Mouse (Mus musculus) hematopoietic stem cell, adult 5-6 weeks (primary cell): ENCODE measurements around the gene Dhtkd1. TPM values are rescaled to one million over a fixed set of nuclear protein-coding genes. Genes with fewer than 3 reads are reported as not detected.

ENCODE experiments used
- ATAC-seq, 2 experiments: fragments of 125-278 bp in 1 of 2; replicated peaks in 1 of 2; 2 replicates each; pipeline ENCODE4 v1.8.0; 2016 to 2017; ENCODE audit warnings: inconsistent platforms in 2 of 2, mild to moderate bottlenecking in 2 of 2, moderate number of reproducible peaks in 2 of 2, low read depth in 1 of 2, moderate TSS enrichment in 1 of 2; ENCODE audit not compliant: low FRiP score in 2 of 2, poor library complexity in 2 of 2, severe bottlenecking in 2 of 2, insufficient read depth in 1 of 2, low TSS enrichment in 1 of 2
- total RNA-seq: library from RNA; stranded (forward); fragments of 172-1452, 232-1000 nt; gene quantifications from 2 replicates; pipeline ENCODE4 v1.2.3, GENCODE M21; 2017

Gene Dhtkd1
- total RNA-seq, 1 experiment from 2014 or later: 0.89 TPM

GRCm38 (mm10) chr2:5939319-5939718 is 3.3 kb downstream of the Dhtkd1 start:
- ATAC-seq: no peak

GRCm38 (mm10) chr2:5936550-5936949 is 6.0 kb downstream of the Dhtkd1 start:
- no peak for ATAC-seq

DNA sequence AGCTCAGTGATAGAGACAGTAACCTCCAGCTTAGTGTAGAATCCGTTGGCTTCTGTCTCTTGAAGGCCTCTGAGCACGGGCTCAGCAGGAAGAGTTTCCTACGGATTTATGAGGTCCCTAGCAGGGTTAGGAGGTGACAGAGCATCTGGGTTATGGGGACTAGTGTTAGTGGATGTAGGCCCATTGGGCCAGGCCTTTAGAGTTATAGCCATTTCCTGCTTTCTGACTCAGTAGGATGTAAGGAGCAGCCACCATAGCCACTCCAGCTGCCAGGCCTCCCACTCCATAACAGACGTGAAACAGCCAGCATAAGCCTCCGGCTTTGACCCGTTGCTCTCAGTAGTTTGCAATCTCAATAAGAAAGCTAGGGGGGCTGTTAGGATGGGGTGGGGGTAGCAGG is 6.5 kb downstream of the Dhtkd1 start:
- ATAC-seq: no peak

GRCm38 (mm10) chr2:5934936-5935335 is 7.7 kb downstream of the Dhtkd1 start:
- ATAC-seq: no peak

GRCm38 (mm10) chr2:5931938-5932337 is 10.7 kb downstream of the Dhtkd1 start:
- no peak for ATAC-seq

- peak; percentile 72 to 82 for ATAC-seq
Observed at GRCm38 (mm10) chr2:5930291-5931054, 12.1 kb downstream of the Dhtkd1 start.

- no peak for ATAC-seq
Observed at GRCm38 (mm10) chr2:5929793-5930192, 12.8 kb downstream of the Dhtkd1 start.

DNA sequence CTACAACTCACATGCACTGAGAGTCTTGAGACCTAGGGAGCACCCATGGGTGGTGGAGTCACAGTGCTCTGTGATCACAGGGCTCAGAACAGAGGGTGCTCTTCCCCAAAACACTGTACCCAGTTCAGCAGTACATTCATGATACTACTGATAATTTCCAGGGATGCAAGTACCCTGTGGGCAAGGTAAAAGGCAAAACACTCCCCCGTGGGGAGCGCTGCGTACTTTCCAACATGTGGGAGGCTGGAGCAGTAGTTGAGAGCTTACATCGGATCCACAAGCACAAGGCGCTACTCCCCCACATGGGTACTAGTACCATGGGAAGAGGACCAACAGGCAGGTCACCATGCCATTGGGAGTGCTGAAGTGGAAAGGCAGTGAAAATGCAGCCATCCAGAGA is 15.1 kb downstream of the Dhtkd1 start:
- ATAC-seq: no peak

GRCm38 (mm10) chr2:5923786-5924185 is 18.8 kb downstream of the Dhtkd1 start:
- no peak for ATAC-seq

GRCm38 (mm10) chr2:5922823-5923222 is 19.8 kb downstream of the Dhtkd1 start:
- peak; percentile 74 to 83 for ATAC-seq

- no peak for ATAC-seq
Observed at GRCm38 (mm10) chr2:5911282-5911965, 31.2 kb downstream of the Dhtkd1 start.

DNA sequence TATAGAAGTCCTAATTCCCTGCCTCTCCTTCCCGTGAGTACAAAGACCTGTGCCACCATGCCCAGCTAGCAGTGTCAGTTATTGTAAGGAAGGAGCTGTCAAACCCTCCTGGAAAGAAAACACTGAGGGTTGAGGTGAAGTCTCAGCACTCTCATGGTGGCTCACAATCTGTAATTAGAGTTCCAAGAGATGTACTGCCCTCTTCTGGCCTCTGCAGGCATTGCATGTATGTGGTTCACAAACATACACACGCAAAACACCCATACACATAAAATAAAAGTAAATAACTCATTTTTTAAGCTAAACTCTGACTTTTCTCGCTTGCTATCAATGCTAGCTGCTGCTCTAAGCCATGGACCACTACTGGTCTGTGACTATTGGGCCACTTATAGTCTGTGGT is 36.0 kb downstream of the Dhtkd1 start:
- peak in 1 of 2 experiments; percentile 66; a peak in 1 of 4 replicates for ATAC-seq

- ATAC-seq: no peak
Observed at GRCm38 (mm10) chr2:5906092-5906491, 36.5 kb downstream of the Dhtkd1 start.

- peak in 1 of 2 experiments; percentile 57; a peak in 1 of 4 replicates for ATAC-seq
Observed at GRCm38 (mm10) chr2:5900145-5900544, 42.4 kb downstream of the Dhtkd1 start.

DNA sequence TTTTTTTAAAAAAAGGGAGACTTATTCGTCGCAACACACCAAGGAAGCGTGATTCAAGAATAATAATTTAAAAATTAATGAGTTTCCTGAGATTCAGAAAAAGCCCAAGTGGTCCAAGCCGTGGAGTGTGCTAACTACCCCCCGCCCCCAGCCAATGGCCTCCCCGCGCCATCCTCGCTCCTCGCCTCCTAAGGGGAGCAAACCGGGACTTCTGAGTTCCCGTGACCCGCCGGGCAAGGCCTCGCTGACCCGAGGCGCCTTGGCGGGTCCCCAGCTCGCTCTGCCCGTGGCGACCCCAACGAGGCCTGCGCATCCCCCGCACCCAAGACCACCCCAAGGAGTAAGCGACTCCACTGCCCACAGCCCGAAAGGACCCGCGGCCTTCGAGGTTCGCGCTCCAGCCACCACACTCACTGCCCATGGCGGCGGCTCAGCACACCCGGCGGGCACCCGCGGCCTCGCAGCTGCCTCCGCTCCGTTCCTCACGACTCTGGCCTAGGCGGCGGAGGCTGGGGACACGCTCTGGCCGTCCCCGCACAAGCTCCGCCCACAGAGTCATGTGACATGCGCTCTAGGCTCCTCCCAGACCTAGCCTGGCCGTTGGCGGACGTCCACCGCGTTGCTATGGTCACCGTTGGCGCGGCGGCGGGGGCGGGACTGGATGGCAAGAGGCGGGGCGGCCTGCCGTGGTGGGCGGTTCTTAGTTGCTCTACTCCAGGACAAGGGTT is 47.6 kb downstream of the Dhtkd1 start, which contains the start of gene Sec61a2:
Sec61a2 (minus strand) TSS at position 590 of the 728 bp plus-strand sequence.
- peak; percentile 93 to 98 for ATAC-seq

- ATAC-seq: no peak
Observed at GRCm38 (mm10) chr2:5894296-5894695, 48.3 kb downstream of the Dhtkd1 start.

GRCm38 (mm10) chr2:5889412-5889811 is 53.2 kb downstream of the Dhtkd1 start:
- ATAC-seq: no peak

DNA sequence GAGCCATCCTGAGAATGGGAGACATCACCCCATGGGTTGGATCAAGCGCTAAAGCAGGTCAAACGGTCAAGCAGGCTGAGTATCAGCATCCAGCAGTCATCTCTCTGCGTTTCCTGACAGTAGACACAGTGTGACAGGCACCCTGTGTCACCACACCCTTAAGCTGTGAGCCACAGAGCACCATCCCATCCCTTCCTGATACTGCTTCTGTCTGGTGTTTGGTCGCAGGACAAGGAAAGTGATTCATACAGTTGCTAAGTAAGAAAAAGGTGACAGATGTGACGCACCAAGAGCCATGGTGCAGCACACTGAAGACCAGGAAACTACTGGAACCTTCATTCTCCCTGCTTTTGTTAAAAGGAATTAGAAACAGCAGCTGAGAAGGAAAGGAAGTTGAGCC is 53.7 kb downstream of the Dhtkd1 start:
- no peak for ATAC-seq
